Mouse (Mus musculus): ENCODE data around the gene Calm4. TPM values are rescaled to one million over a fixed set of nuclear protein-coding genes. Genes with fewer than 3 reads are reported as not detected.

Gene Calm4
- polyA plus RNA-seq, 1 experiment from 2014 or later: not detected

- Histone ChIP-seq H3K27ac (replicated peaks; ENCODE audit: low read depth, low read length) (no peak overlapping the region), H3K4me3 (replicated peaks; ENCODE audit: low read depth, low read length) (no peak overlapping the region), H3K36me3 (ENCODE audit: control insufficient read depth, insufficient read depth, low read length) (peaks cover 28% of the 10 kb centered on the region), H3K9me3 (ENCODE audit: control insufficient read depth, low read length) (no peaks in the 10 kb centered on the region), H3K4me1 (ENCODE audit: control insufficient read depth, insufficient read depth, low read length) (no peaks in the 10 kb centered on the region), H3K9ac (replicated peaks; ENCODE audit: low read length) (no peak overlapping the region), H3K27me3 (ENCODE audit: control insufficient read depth, insufficient read depth, low read length) (no peaks in the 10 kb centered on the region), H3K4me2 (ENCODE audit: low read length) (no peak overlapping the region)
- DNase-seq (no peak), ATAC-seq (ENCODE audit: low FRiP score, low TSS enrichment) (no peak)
- WGBS: 95% methylated on average over 7 of the region's 7 CpGs
Measured at GRCm38 (mm10) chr13:3886663-3887062, 49.1 kb downstream of the Calm4 start.

Other genes with a start within 250 kb of the Calm4 start
- gene Fam208b, start 226.6 kb upstream of the Calm4 start, polyA plus RNA-seq (2014; fragmentation: Nextera tagmentation; extraction: Ambion mirVana): 25.2 and 26.0 TPM in 2 replicates
- gene Asb13, start 203.7 kb upstream of the Calm4 start, polyA plus RNA-seq (2014; fragmentation: Nextera tagmentation; extraction: Ambion mirVana): 11.9 and 12.2 TPM in 2 replicates
- gene Calml3, start 33.4 kb upstream of the Calm4 start, polyA plus RNA-seq (2014; fragmentation: Nextera tagmentation; extraction: Ambion mirVana): not detected in 2 replicates
- not detected in 2 replicates for gene Calm5, start 16.4 kb downstream of the Calm4 start, polyA plus RNA-seq (2014; fragmentation: Nextera tagmentation; extraction: Ambion mirVana)
- 5.0 and 8.5 TPM in 2 replicates for gene Net1, start 80.5 kb downstream of the Calm4 start, polyA plus RNA-seq (2014; fragmentation: Nextera tagmentation; extraction: Ambion mirVana)
- gene Tubal3, start 80.5 kb downstream of the Calm4 start, polyA plus RNA-seq (2014; fragmentation: Nextera tagmentation; extraction: Ambion mirVana): not detected in 2 replicates
- 0.15 TPM in 1 of 2 replicates, not detected in the other for gene Ucn3, start 107.6 kb downstream of the Calm4 start, polyA plus RNA-seq (2014; fragmentation: Nextera tagmentation; extraction: Ambion mirVana)
- gene Akr1c14, start 211.3 kb downstream of the Calm4 start, polyA plus RNA-seq (2014; fragmentation: Nextera tagmentation; extraction: Ambion mirVana): 0.27 and 0.89 TPM in 2 replicates

Data from midbrain, embryonic 14.5 days (tissue).